In the genomic region with DNA sequence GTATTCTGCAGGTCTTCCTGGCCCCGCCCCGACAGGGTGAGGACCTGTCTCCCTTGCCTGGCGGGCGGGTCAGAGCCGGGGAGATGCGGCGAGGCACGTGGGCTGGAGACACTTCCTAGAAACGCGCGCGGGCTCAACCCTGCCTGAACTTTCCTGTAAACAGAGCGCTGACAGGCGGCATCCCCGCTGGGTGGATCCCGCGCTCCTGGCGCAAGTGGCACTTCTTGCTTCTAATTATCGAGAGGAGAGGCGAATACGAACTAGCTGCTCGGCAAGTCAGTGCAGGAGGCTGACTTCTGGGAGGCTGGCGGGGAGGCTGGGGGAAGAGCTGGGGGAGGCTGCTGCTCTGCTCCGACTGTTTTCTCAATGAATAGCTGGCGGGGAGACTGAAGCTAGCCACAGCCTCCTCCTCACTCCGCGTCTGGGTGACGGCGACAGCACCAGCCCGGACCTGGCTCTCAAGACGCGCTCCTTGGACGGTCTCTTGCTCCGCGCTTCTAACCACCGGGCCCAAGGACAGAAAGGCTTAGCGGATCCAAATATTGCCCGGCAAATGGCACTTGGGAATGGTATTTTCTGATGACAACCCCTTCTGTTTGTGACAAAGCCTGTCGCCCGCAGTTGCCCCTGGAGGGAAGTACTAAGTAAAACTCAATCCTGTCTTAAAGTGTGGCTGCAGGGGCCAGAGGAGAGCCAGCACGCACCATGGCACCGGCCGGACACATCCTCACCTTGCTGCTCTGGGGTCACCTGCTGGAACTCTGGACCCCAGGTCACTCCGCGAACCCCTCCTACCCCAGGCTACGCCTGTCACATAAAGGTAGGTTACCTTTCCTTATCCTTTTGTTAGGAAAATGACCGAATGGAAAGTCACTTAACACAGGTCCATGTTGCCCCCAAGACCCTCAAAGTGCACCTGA, we compare ENCODE assay signal across 10 mouse cellular contexts. TPM values are rescaled to one million over a fixed set of nuclear protein-coding genes. Genes with fewer than 3 reads are reported as not detected.
DNase-seq lines count a peak whose midpoint lies in the region; ATAC-seq and TF ChIP-seq lines count a peak whose summit lies in the region.
"Had no signal": no experiment of that assay in that cellular context is flagged by ENCODE, and none has a peak within 500 bp of the region (broad histone marks: within the 10 kb centered on the region; RNA-seq: fewer than 3 reads in every experiment).

TSS of gene Sema3e (plus strand) at position 72 of the 920 bp plus-strand sequence.

- no peak for TF ChIP-seq CTCF in thymus, adult 2 months (IDR thresholded peaks at IDR 0.05; ENCODE audit: borderline replicate concordance, control insufficient read depth, extremely low read depth, insufficient read depth, low read length, poor library complexity)
- no peak for TF ChIP-seq CTCF in lung, adult 2 months (IDR thresholded peaks at IDR 0.05; ENCODE audit: insufficient read depth, low read length)

- no peaks in the 10 kb centered on the region for H3K4me1 ChIP-seq in thymus, adult 2 months (replicated peaks; ENCODE audit: control insufficient read depth, insufficient read depth, low read length)
- H3K4me1 ChIP-seq in embryonic facial prominence, embryonic 15.5 days = peaks cover 11% of the 10 kb centered on the region
- no peaks in the 10 kb centered on the region for H3K4me1 ChIP-seq in hindbrain, embryonic 11.5 days (replicated peaks; ENCODE audit: control insufficient read depth, insufficient read depth, low read length)
- no peaks in the 10 kb centered on the region for H3K4me1 ChIP-seq in lung, adult 2 months (ENCODE audit: control insufficient read depth, insufficient read depth, low read length)

- H3K27me3 ChIP-seq in thymus, adult 2 months (ENCODE audit: control insufficient read depth, insufficient read depth, low read length) = no peaks in the 10 kb centered on the region
- H3K27me3 ChIP-seq in embryonic facial prominence, embryonic 15.5 days = no peaks in the 10 kb centered on the region
- H3K27me3 ChIP-seq in hindbrain, embryonic 11.5 days (ENCODE audit: control insufficient read depth, insufficient read depth, low read length) = no peaks in the 10 kb centered on the region

- peak within 1 kb of the TSS; percentile 82 for H3K4me2 ChIP-seq in embryonic facial prominence, embryonic 15.5 days (replicated peaks)
- H3K4me2 ChIP-seq in hindbrain, embryonic 11.5 days (replicated peaks; ENCODE audit: low read depth, low read length) = peak within 1 kb of the TSS; percentile 79

- H3K4me3 ChIP-seq in thymus, adult 2 months (ENCODE audit: control insufficient read depth, insufficient read depth, low read length) = no peak within 1 kb of the TSS
- H3K4me3 ChIP-seq in embryonic facial prominence, embryonic 15.5 days (replicated peaks) = peak within 1 kb of the TSS; percentile 53
- H3K4me3 ChIP-seq in hindbrain, embryonic 11.5 days (ENCODE audit: low read depth, low read length) = peak within 1 kb of the TSS; percentile 45
- H3K4me3 ChIP-seq in lung, adult 2 months (replicated peaks; ENCODE audit: extremely low read depth, low read depth, low read length) = peak within 1 kb of the TSS; percentile 69

- TF ChIP-seq POLR2A in thymus, adult 2 months (IDR thresholded peaks at IDR 0.05; ENCODE audit: control insufficient read depth, extremely low read depth, insufficient read depth, low read length, poor library complexity) = no peak
- TF ChIP-seq POLR2A in lung, adult 2 months (IDR thresholded peaks at IDR 0.05; ENCODE audit: borderline replicate concordance, extremely low read depth, low read depth, low read length) = peak; percentile 7; the same call in 1 of the 2 replicates

- H3K36me3 ChIP-seq in thymus, adult 2 months (ENCODE audit: control insufficient read depth, insufficient read depth, low read length) = no peaks in the 10 kb centered on the region
- H3K36me3 ChIP-seq in embryonic facial prominence, embryonic 15.5 days = no peaks in the 10 kb centered on the region
- H3K36me3 ChIP-seq in hindbrain, embryonic 11.5 days (ENCODE audit: control insufficient read depth, insufficient read depth, low read length) = no peaks in the 10 kb centered on the region

- peak within 1 kb of the TSS; percentile 39 for H3K9ac ChIP-seq in embryonic facial prominence, embryonic 15.5 days
- peak within 1 kb of the TSS; percentile 52 for H3K9ac ChIP-seq in hindbrain, embryonic 11.5 days (ENCODE audit: low read depth, low read length)

- 8% methylated on average over 47 of the region's 47 CpGs for WGBS in thymus, adult 2 months
- 2% methylated on average over 47 of the region's 47 CpGs for WGBS in embryonic facial prominence, embryonic 15.5 days
- WGBS in hindbrain, embryonic 11.5 days = under 1% methylated on average over 47 of the region's 47 CpGs
- WGBS in lung, adult 2 months = 1% methylated on average over 47 of the region's 47 CpGs

- no peak within 1 kb of the TSS for H3K27ac ChIP-seq in thymus, adult 2 months (ENCODE audit: control insufficient read depth, insufficient read depth, low read length)
- no peak within 1 kb of the TSS for H3K27ac ChIP-seq in embryonic facial prominence, embryonic 15.5 days (replicated peaks)
- H3K27ac ChIP-seq in hindbrain, embryonic 11.5 days (ENCODE audit: low read depth, low read length) = no peak within 1 kb of the TSS
- H3K27ac ChIP-seq: macrophage had no signal

- DNase-seq in thymus, adult 2 months = peak; percentile 1
- DNase-seq in thymus, postnatal 36 days = no peak
- DNase-seq in hindbrain, embryonic 11.5 days (ENCODE audit: low spot score) = peak; percentile 56
- DNase-seq in layer of hippocampus, postnatal 10 days (ENCODE audit: low spot score in 2 of 2) = peak; percentile 49 to 65
- DNase-seq in lung, adult 2 months = peak; percentile 59
- DNase-seq in ovary, postnatal 10 days (ENCODE audit: low spot score) = peak; percentile 5
- DNase-seq in thymus, adult 18-20 months = no peak

- H3K9me3 ChIP-seq in embryonic facial prominence, embryonic 15.5 days (replicated peaks) = no peaks in the 10 kb centered on the region
- no peaks in the 10 kb centered on the region for H3K9me3 ChIP-seq in hindbrain, embryonic 11.5 days (ENCODE audit: control insufficient read depth, low read length)

- ATAC-seq in embryonic facial prominence, embryonic 15.5 days (ENCODE audit: insufficient number of reproducible peaks, low FRiP score, low TSS enrichment, low read depth) = peak; percentile 78
- peak; percentile 88 for ATAC-seq in hindbrain, embryonic 11.5 days (ENCODE audit: low FRiP score)

RNA-seq across cellular contexts. Expression of gene Sema3e, which starts in this region (rescaled TPM):
- 0.05 and 0.09 TPM in 2 replicates for polyA plus RNA-seq in thymus, adult 2 months (2012; rRNA removed)
- 6.3 and 6.8 TPM in 2 replicates for polyA plus RNA-seq in embryonic facial prominence, embryonic 15.5 days (2015; fragmentation: Nextera tagmentation; extraction: Ambion mirVana)
- polyA plus RNA-seq in hindbrain, embryonic 11.5 days (2014; fragmentation: Nextera tagmentation; extraction: Ambion mirVana) = 2.1 and 3.3 TPM in 2 replicates
- total RNA-seq in layer of hippocampus, postnatal 10 days (2021) = 10 to 100 TPM; 38.2 to 44.0 TPM
- polyA plus RNA-seq in lung, adult 2 months (2012; rRNA removed) = 17.5 and 23.6 TPM in 2 replicates
- total RNA-seq: MEL had no signal
- polyA plus RNA-seq: macrophage had no signal

Comparison
In these comparisons a context has a peak if more than half of its experiments do, and no peak if none do; other contexts are left out.
1. Peak in DNase-seq in thymus, adult 2 months; RNA of the gene not detected or under 1 TPM.
2. DNase-seq: peak in hindbrain, embryonic 11.5 days (single experiment), layer of hippocampus, postnatal 10 days (2 of 2), lung, adult 2 months (single experiment) and ovary, postnatal 10 days (single experiment); none in thymus, postnatal 36 days (0 of 2) and thymus, adult 18-20 months (0 of 2).